Mouse (Mus musculus): ENCODE results near the gene Gm10220. TPM values are rescaled to one million over a fixed set of nuclear protein-coding genes. Genes with fewer than 3 reads are reported as not detected.
"Not testable (repeated sequence)": the region's sequence is repeated elsewhere in the genome, so short reads cannot be mapped to it uniquely, and the experiment has no call there.

The Gm10220 gene
- not detected for total RNA-seq (2022)

DNA sequence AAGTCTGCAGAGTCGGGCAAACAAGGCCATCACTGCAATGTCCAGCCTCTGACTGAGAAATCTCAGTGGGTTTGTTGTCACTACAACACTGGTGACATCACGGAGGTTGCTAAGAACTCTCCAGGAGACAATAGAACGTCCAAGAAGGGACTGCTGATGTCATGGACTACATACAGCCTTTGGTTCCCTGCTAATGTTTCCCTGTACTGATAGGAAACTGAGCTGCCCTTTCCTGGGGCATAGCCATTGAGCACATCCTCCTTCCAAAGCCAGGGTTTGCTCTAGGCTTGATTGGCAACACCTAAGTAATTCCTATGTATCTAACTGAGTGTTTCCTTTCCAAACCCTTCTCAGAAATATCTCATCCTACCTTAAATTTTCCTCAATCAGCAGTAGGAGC, at the start of gene Gm10220:
Gene Gm10220 (minus strand): TSS at position 101 of the 400 bp plus-strand sequence.
- DNase-seq (ENCODE audit: low spot score in 2 of 2), result not testable (repeated sequence)

DNA sequence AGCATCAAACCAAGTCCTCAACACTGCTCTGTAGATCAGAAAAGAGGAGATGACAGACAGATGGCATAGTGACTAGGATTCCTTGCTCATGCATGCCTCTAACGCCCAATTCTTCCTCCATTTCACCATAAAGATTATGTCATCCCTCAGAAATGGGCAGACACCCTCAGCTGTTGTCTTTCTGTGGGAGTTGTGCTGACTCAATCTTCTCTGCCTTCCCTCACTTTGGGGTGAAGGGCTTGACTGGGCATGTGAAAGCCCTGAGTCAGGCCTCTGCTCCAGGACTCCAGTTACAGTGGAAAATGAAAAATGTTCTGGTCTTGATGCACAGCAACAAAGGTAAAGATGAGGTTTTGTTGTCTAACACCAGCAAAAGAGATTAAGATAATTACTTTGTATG, 48.6 kb upstream of the Gm10220 start:
- no peak for DNase-seq (ENCODE audit: low spot score in 2 of 2)

DNA sequence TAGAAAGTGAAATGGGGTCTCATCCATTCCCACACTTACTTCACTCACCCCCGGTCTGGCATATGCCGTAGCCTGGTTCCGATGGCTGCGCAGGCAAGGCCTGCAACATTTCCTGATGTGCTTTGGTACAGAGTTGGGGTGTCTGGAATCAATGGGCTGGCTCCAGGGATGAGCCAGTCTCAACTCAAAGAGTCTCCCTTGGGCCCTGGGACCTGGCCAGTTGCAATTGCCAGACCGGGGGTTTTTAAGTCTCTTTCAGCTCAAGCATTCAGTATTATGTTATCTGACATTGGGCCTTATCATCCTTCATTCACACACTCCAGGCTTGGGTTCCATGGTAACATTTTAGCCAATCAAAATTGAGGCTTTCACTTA, 44.6 kb upstream of the Gm10220 start:
- no peak for DNase-seq (ENCODE audit: low spot score in 2 of 2)

DNA sequence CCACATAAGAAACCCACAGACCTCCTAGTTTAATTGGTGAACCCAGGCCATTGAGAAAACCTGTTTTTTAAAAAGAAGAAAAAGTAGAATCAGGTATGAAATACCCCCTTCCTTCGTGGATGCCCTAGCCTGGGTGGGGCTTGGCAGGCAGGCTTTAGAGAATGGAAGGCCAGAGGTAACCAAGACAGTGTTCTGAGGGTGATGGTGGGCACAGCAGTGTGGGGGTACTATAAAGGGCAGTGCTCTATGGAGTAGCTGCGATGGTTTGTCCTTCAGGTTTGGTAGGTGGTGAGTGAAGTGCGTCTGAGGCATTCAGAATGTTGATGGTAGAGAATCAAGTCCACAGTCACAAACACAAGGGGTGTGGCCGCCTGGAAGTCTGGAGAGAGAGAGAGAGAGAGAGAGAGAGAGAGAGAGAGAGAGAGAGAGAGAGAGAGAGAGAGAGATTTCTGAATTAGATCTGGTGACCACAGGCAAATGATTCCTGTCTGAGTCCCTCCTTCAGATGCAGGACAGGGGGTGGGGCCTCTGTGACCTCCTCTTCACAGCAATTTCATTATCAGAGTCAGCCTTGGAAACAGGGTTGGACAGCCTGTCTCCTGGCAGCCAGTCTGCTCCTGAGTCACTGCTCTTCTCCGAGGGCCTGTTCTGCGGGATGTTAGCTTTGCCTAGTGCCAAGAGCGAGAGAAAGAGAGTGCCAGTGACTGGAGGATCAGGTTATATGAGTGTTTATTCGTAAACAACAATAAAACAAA, 44.0 kb upstream of the Gm10220 start:
- peak in 1 of 2 experiments; percentile 5 for DNase-seq (ENCODE audit: low spot score in 2 of 2)

DNA sequence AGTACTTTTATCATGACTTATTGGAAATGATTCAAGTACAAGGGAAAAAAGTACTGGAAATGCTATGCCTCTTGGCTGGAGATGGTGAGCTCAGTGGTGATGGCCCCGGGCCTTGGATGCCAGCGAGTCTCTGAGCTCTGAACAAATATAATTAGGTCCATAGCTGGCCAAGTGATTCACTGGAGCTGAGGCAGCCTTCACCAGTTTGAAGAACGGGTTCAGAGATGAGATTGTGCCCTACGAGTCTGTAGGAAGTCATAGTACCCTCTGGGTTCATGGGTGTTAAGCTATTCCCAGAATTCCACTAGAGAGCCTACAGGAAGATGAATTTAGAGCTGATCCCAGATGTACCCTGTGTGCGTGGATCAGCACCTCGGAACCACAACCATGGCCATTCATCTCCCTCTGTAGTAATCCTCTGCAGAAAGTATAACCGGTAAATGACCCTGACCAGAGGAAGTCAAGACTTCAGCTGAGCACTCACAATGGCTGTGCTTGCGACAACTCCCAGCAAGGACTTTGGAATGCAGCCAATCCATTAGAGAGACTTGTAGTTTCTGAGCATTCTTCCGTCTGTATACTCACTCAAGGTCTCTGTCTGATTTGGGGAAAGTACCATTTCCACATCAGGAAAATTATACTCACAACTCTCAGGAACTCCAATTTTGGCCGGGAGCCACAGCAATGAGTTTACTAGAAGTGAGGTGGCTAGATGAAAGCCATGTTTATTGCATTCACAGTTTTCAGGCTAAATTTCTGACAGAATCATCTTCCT, 36.4 kb upstream of the Gm10220 start:
- DNase-seq (ENCODE audit: low spot score in 2 of 2), result no peak

DNA sequence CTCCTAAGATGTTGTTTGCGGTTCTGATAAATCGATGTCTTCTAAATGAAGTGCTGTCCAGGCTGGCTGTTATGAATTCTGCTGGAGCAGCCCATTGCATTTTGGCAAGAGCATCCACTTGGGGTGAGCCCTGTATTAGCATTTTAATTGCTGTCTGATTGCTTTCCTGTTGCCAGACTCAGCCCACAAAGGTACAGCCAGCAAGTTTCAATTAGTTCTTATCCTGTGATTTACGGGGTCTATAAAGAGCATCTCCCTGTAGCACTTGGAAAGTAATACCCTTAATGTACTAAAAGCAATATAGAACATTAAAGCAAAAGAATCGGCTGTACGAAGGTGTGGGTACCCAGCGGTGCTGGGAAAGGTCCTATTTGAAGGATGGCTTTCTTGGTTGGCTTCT, 21.7 kb upstream of the Gm10220 start:
- DNase-seq (ENCODE audit: low spot score in 2 of 2), result no peak

DNA sequence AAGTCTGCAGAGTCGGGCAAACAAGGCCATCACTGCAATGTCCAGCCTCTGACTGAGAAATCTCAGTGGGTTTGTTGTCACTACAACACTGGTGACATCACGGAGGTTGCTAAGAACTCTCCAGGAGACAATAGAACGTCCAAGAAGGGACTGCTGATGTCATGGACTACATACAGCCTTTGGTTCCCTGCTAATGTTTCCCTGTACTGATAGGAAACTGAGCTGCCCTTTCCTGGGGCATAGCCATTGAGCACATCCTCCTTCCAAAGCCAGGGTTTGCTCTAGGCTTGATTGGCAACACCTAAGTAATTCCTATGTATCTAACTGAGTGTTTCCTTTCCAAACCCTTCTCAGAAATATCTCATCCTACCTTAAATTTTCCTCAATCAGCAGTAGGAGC, 16.0 kb downstream of the Gm10220 start, which contains the start of gene 5031410I06Rik:
Gene 5031410I06Rik (minus strand): TSS at position 101 of the 400 bp plus-strand sequence.
- not testable (repeated sequence) for DNase-seq (ENCODE audit: low spot score in 2 of 2)

DNA sequence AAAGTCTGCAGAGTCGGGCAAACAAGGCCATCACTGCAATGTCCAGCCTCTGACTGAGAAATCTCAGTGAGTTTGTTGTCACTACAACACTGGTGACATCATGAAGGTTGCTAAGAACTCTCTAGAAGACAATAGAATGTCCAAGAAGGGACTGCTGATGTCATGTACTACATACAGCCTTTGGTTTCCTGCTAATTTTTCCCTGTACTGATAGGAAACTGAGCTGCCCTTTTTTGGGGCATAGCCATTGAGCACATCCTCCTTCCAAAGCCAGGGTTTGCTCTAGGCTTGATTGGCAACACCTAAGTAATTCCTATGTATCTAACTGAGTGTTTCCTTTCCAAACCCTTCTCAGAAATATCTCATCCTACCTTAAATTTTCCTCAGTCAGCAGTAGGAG, 32.0 kb downstream of the Gm10220 start, which contains the start of gene Gm10471:
Gene Gm10471 (minus strand): TSS at position 101 of the 400 bp plus-strand sequence.
- not testable (repeated sequence) for DNase-seq (ENCODE audit: low spot score in 2 of 2)

DNA sequence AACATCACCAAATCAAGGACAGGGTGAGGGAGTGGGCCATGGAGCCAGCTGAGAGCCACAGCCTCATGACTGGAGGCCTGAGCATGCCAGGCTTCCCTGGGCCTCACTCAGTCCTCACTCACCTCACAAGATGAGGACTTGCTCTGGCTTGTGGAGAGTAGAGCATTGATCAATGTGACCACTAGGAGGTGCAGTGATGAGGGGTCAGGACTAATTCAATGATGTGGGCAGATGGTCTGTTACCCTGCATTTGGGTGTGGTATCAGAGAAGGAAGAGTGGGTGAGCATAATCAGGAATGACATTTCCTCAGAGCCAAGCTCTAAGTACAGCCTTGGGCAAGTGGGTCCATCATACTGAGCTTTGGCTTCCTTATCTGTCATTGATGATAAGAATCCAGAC, 42.2 kb downstream of the Gm10220 start:
- DNase-seq (ENCODE audit: low spot score in 2 of 2), result not testable (repeated sequence)

DNA sequence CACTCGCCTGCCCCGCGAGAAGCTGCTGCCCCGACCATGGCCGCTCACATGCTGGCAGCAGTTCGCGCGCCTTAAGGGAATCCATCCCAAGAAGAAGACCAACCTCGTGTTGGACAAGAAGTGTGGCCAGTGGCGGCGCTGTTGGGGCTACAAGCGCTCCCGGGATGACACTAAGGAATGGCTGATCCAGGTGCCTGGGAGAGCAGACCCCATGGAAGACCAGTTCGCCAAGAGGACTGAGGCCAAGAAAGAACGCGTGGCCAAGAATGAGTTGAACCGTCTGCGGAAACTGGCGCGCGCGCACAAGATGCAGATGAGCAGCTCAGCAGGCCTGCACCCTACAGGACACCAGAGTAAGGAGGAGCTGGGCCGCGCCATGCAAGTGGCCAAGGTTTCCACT, 50.5 kb downstream of the Gm10220 start:
- no peak for DNase-seq (ENCODE audit: low spot score in 2 of 2)

Other genes with a start within 250 kb of the Gm10220 start
- gene Gm21663, start 179.0 kb downstream of the Gm10220 start, total RNA-seq (2022), result not detected
- gene Gm21671, start 167.0 kb downstream of the Gm10220 start, total RNA-seq (2022), result not detected
- gene Gm21680, start 148.8 kb downstream of the Gm10220 start, total RNA-seq (2022), result not detected
- not detected for gene Gm21698, start 132.8 kb downstream of the Gm10220 start, total RNA-seq (2022)
- not detected for gene Gm1979, start 116.6 kb downstream of the Gm10220 start, total RNA-seq (2022)
- gene Gm5862, start 98.5 kb downstream of the Gm10220 start, total RNA-seq (2022), result not detected
- not detected for gene Speer4a, start 81.9 kb downstream of the Gm10220 start, total RNA-seq (2022)
- gene Gm7347, start 62.8 kb downstream of the Gm10220 start, total RNA-seq (2022), result not detected
- gene Gm10471, start 32.1 kb downstream of the Gm10220 start, total RNA-seq (2022), result not detected
- not detected for gene 5031410I06Rik, start 16.1 kb downstream of the Gm10220 start, total RNA-seq (2022)
- not detected for gene Gm7361, start 136.3 kb upstream of the Gm10220 start, total RNA-seq (2022)